Mouse (Mus musculus) cerebellum, postnatal 14 days (tissue): ENCODE measurements around the gene Banp.

ENCODE experiments used
- DNase-seq, 2 experiments: peaks; one replicate each; pipeline ENCODE4 v3.0.0; 2021; ENCODE audit warnings: mixed read lengths in 2 of 2

The Banp gene

GRCm38 (mm10) chr8:122022705-122023104, 73.2 kb downstream of the Banp start:
- DNase-seq, result peak; percentile 66 to 68

GRCm38 (mm10) chr8:122025546-122025945, 76.0 kb downstream of the Banp start:
- no peak for DNase-seq

DNA sequence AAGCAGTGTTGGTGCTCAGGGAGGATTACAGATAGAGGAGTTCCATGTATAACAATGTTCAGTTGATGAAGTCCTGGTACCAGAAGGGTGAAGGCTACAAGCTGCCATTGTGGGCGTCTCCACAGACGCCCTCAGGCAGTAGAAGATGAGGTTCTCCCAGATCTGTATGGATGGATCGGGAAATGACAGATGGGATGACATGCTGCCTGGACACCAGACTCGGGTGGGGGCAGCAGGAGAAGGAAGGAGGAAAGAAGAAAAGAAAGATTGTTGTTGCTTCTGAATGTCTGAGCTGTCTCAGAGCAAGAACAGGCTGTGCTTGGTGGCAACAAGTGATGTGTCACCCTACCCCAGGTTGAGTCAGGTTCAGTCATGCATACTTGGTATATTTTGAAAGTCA, 78.6 kb downstream of the Banp start:
- no peak for DNase-seq

DNA sequence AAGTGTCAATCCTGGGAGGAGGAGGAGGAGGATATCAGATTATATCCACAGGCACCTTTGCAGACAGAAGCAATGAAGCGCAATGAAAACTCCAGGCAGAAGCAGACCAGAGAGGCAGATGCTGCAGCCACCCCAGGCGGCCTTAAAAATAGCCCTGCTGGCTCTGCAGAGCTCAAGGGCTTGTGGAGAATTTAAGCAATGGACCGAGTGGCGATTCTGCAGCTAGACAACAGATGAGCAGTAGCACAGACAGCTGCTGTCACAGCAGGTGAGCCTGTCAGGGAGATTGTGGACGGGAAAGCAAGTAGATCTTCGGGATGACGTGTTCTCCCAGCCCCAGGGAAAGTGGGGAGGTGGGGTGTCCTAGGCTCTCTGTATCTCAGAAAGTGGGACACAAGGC, 81.4 kb downstream of the Banp start:
- DNase-seq, result peak; percentile 70 to 74

GRCm38 (mm10) chr8:122032741-122033140, 83.2 kb downstream of the Banp start:
- DNase-seq, result no peak

DNA sequence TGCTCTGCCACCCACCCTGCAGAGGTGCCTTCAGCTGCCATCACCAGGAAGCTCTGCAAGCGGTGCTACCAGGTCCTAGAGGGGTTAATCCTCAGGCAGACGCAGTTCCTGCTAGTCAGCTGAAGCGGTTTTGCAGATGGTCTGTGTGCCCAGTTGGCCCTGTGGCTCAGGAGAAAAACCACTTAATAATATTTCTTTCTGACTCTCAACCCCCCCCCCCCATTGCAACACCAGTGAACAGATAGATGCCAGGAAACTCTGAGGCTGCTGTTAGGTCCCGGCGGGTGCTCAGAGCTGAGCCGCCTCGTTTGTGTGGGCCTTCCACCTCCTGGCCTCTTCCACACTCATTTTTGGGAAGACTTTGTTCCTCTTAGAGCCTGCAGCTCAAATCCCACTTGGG, 86.0 kb downstream of the Banp start:
- DNase-seq, result no peak

DNA sequence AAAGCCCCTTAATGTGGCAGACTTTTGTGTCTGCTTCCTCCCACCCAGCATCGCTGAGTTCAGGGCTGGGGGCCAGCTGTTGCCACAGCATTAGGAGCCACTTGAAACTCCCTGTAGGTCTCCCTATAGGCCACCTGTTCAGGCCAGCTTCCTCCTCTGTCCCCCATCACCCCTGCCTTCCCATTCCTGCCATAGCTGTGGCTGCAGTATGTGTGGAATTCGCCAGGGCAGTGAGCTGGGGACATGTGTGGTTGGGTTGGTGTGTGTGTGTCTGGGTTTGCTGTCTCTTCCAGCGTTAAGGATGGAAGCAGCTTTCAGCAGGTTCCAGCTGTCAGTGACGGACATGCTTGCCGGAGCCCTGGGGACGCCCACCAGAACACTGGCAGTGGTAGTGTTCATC, 86.8 kb downstream of the Banp start:
- no peak for DNase-seq

DNA sequence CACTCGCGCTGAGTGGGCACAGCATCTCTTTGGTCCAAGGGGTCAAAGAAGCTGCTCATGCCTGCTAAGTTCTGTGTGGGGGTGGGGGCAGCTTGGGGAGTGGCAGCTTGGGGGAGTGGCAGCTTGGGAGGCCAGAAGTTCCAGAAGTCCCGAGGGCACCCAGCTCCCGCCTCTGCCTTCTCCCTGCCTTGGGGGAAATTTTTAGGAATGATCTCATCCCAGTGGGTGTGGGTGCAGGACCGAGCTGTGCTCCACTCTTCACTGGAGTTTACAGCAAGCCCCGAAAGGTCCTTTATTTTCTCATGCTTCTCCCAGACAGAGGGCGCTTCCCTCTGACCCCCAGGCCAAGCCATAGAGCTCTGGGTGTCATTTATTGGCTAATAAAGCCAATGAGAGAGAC, 87.7 kb downstream of the Banp start:
- no peak for DNase-seq

DNA sequence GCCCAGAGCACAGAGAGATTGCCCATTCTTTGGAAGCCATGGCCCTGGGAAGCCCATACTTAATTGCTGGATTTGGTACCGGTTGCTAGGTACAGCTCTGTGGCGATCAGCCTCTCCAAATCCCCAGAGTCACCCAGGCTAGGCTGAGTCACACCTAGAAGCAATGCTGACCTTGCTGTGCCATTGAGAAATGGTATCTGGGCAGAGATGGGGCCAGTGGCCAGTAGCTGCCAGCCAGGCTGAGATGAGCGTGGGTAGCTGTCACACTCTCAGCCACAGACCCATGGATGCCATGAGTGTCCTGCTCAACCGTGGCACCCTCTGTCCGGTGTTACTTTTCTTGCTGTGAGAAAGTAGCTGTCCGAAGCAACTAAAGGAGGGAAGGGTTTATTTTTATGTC, 88.5 kb downstream of the Banp start:
- no peak for DNase-seq

DNA sequence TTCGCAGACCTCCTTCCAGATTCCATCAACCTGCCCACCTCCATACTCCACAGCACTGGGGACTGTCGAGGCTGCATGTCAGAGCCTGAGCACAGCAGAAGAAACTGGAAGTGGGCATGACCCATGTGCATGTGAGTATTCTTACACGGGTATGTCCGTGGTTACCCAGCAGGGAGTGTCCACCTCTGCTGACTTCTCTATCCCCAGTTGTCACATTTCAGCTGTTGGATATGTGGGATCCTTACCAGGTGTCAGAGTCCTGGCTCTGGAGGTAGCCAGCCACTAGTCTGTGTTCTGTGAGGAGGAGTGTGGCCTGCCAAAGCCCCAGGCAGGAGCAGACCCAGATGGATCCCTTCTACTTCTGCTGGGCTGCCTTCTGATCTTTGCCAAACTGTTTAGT, 89.9 kb downstream of the Banp start:
- DNase-seq, result no peak

GRCm38 (mm10) chr8:122047206-122047870, 97.8 kb downstream of the Banp start:
- DNase-seq, result no peak

- peak; percentile 60 to 72 for DNase-seq
Measured at GRCm38 (mm10) chr8:122049266-122049665, 99.7 kb downstream of the Banp start.

DNA sequence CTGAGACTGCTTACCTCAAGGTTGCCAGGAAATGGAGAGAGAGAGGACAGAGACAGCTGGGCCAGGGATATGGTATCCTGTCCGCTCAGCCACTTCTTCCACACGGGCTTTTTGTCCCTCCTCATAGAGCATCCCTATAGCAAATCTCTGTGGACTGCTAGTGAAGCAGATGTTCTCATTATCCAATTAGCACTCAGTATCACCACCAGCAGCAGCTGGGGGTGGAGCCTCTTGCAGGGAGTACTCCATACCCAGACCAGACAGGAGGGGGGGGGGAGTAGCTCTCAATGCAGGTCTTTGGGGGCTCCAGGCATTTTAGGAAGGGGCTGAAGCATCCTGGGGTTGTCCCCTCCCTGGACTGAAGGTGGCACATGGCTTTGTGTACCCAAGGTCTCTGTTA, 100.4 kb downstream of the Banp start:
- DNase-seq, result no peak

GRCm38 (mm10) chr8:122050620-122051019, 101.1 kb downstream of the Banp start:
- peak; percentile 68 to 77 for DNase-seq

- DNase-seq, result no peak
Measured at GRCm38 (mm10) chr8:122055321-122055720, 105.8 kb downstream of the Banp start.

- no peak for DNase-seq
Measured at GRCm38 (mm10) chr8:122056113-122056512, 106.6 kb downstream of the Banp start.

DNA sequence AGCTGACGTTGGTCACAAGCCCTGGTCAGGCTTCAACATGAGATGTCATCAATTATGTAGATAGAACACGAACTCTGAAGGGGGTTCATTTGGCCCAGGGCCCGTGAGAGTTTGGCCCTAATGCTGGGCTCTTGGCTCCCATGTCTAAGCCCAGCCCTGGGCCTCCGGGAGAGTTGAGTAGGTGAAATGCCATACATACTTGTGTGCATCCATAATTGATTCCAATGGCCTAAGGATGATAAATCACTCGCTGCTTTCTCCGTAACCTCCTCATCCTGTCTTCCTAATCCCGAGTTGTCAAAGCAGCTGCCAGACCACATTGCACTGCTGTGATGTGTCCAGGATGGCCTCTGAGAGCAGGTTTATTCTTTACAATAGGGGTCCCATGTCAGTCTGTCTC, 107.3 kb downstream of the Banp start:
- DNase-seq, result no peak

DNA sequence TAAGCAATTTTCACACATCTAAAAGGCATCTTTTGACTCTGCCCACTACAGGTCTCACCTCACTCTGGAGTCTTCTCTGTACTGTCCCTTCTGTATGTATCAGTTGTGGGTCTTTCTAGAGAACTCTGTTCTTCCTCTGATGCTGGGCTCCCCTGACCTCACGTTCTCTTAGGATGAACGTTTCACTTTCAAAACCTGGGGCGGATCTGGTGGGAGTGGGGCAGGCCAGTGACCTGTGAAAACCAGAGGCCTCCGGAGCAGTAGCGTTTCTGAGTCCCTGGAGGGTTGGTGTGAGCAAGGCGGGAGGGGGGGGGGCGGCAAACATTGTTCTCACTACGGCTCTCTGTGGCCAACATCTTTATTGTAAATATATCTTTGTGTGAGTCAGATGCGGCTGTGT, 109.0 kb downstream of the Banp start:
- no peak for DNase-seq

GRCm38 (mm10) chr8:122058951-122059350, 109.4 kb downstream of the Banp start:
- DNase-seq, result no peak

GRCm38 (mm10) chr8:122062508-122063223, 113.1 kb downstream of the Banp start:
- DNase-seq, result no peak

DNA sequence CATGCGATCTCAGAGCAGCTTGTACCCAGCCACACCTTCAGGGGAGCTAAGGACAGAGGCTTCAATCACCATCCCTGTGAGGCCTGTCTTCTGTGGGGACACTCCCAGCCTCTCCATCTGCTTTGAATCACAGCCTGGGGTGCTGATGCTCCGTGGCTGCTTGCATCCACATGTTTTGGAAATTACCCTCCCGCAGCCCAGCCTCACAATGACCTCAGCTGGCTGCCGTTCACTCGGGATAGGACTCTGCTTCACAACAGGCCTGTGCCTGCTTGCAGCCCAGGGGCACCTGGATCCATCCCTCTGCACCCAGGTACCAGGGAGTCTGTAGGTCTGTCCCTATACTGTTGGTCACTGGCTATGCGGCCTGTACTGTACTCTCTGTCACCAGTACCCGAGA, 114.8 kb downstream of the Banp start:
- no peak for DNase-seq

- DNase-seq, result peak; percentile 35 to 39
Measured at GRCm38 (mm10) chr8:122067783-122068505, 118.4 kb downstream of the Banp start.

DNA sequence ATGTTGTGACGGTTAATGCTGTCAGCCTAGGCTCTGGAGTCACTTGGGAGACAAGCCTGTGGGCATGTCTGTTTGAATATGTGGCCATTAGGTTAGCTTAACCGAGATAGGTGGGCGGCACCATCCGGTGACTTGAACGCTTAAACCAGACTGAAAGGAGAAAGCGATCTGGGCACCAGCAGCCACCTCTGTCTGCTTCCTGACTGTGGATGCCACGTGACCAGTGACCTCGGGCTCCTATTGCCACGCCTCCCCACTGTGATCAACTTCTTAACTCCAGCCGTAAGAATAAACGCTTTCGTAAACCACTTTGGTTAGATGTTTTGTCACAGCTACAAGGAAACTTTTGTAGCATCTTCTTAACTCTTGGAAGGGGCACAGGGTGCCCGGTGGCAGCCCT, 119.1 kb downstream of the Banp start:
- no peak for DNase-seq

GRCm38 (mm10) chr8:122069281-122069680, 119.7 kb downstream of the Banp start:
- DNase-seq, result peak in 1 of 2 experiments; percentile 23
